Mouse (Mus musculus) lung, postnatal 0 days (tissue): ENCODE measurements at regions not wholly inside any gene's neighbourhood (a gene's known extent, or its start where the extent isn't known, plus 50 kb on each side); places are given as distances from the start of the nearest gene placed in this dataset.

Source experiments
- CTCF ChIP-seq: IDR thresholded peaks from 2 replicates; pipeline ENCODE4 v1.5.1; 2016; ENCODE audit warnings: antibody characterized with exemption, mild to moderate bottlenecking
- EP300 ChIP-seq: IDR thresholded peaks from 2 replicates; pipeline ENCODE4 v1.6.1; 2016; ENCODE audit warnings: antibody characterized with exemption, mild to moderate bottlenecking, control low read depth

GRCm38 (mm10) chr8:88022776-88023385, 63.5 kb upstream of the Zfp423 start:
- TF ChIP-seq CTCF = no peak
- TF ChIP-seq EP300 = no peak
